Mouse (Mus musculus) thymus, postnatal 25 days (tissue): ENCODE data around the gene Syt2.

ENCODE experiments used
- DNase-seq: peaks from one replicate; pipeline ENCODE4 v3.0.0; 2022

Syt2 gene

DNA sequence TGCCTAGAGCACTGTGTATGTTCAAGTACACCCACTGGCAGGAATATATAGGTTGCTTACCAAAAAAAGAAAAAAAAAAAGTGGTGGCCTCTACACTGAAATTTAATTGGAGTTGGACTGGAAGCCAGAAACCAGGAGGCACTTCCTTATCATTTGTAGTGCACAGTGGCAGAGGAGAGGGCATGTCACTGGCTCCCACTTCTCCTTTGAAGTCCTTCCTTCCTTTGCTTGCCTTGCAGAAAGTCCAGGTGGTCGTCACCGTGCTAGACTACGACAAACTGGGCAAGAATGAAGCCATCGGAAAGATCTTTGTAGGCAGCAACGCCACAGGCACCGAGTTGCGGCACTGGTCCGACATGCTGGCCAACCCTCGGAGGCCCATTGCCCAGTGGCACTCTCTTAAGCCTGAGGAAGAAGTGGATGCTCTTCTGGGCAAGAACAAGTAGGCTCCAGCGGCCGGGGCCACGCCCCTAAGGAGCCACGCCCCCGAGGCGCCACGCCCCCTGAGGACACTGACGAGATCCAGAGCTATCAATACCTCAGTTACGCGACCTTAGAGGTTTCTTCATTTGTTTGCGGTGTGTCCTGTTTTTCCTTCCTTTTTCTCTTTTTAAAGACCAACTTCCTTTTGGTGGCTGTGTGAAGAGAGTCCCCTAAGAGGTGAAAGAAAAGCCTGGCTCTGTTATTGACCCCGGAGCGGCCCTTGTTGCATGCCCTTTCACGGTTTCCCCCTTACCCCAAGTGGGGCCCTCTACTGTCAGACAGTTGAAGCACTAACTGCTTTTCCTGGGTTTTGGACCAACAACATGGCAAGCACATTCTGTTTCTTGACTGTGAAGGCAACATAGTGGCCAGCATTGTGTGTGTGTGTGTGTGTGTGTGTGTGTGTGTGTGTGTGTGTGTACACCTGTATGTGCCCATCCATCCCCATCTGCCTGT is 101.0 kb downstream of the Syt2 start:
- peak; percentile 84 for DNase-seq

DNA sequence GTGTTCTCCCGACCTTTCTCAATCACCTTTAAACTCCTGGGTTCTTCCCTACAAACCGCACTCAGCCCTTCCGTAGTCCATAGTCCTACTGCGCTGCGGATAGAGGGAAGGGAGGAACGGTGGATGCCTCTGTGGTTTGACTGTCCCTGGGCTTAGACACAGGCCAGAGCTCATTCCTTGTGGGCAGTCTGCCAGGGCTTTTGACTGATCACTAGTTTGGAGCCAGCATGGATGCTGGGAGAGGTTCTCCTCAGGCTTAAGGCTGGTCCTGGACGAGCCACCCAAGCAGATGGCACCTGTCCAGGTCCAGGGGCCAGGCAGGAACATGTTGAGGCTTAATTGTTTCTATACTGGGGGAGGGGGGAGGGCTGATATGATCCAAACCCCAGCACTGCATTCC is 103.4 kb downstream of the Syt2 start:
- DNase-seq: no peak

DNA sequence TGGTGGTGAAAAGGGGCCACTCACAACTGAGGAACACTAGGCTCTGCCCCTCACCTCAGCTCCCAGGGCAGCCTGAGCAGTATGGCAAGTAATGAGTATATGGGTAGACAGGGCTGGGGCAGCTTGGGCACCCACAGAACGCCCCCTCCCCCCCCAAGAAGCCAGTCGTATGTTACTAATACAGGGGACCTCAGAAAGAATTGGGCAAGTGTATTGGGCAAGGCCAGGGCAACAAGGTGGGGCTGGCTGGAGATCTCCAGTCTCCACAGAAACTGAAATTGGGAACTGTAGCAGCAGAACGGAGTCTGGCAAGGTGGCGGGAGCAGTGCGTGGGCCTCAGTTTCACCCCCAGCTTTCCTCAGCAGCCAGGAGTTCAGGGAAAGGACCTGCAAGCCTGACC is 106.0 kb downstream of the Syt2 start:
- no peak for DNase-seq

DNA sequence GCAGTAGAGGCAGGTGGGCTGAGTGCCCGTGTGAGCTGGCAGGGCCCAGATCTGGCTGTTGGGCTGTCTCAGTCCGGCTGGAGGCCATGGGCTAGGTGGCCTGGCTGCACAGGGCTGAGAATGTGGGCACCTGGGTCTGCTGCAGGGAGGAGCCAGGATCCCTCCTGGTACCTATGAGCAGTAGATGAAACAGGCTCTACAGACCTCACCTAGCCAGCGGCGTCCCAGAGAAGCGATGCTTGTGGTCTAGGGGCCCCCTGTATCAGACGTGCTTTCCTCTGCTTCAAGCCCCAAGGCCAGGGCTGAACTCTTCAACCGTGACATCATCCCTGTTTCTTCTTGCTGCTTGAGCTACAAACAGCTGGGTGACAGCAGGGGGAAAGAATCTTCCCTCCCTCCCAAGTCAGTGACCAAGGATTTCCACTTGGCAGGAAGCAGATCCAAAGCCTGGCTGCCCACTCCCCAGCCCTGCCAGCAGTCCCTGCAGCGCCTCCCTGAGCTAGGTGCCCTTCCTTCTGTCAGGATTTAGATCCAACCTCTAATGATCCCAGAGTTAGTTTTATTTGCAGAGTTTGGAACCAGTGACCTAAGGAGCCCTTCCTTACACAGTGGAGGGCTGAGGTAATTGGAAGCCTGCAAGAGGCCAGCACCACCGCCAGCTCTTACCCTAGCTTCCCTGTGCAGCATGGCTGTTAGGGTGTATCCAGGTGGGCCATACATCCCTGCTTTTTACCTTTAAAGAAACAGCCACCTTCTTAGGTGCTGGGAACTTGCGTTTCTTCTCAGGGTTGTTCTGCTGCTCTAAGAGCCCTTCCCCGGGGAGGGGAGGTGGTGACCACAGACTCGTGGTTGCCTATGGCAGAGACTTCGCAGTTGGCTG is 107.5 kb downstream of the Syt2 start:
- DNase-seq: no peak

DNA sequence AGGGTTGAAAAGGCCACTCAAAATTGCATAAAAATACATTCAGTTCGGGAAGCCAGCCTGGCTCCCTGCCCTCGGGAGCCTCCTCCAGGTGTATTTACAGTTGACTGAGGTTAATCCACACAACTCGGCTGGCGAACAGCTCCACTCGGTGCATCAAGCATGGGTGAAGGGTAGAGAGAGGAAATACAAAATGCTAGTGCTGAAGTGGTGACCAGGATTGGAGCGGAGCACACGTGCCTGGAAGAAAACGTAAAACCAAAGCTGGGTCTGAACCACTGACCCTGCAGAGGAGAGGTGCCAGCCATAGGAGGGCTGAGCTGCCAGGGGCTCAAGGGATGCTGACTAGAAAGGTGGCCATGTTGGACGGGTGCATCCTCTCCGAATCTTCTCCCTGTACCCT is 108.3 kb downstream of the Syt2 start:
- DNase-seq: no peak

DNA sequence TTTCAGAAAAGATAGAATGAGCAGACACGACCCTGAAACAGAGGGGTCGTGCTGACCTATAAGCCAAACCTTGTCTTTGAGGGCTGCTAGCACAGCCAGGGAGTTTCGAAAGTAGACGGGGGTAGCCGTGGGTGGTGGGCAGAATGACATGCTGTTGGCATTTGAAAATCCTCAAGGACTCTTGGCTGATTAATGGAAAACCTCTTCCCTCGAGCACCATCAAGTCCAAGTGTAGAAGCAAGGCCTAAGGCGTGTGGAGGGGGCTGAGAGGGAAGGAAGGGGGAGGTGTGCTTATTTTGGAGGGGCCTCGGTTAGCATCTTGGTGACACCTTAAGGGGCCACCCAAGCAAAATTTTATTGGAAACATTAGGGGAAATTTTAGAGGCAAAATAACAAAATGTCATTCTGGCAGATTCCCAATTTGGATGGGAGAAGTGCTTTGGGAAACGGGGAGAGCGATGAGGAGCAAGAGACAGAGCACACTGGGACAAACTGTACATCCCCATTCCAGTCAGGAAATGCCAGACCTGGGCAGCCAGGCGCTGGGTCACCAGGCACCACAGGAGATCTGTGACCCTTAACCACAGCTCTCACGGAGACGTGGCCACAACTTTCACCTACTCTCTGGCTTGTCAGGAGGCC is 109.2 kb downstream of the Syt2 start:
- no peak for DNase-seq

DNA sequence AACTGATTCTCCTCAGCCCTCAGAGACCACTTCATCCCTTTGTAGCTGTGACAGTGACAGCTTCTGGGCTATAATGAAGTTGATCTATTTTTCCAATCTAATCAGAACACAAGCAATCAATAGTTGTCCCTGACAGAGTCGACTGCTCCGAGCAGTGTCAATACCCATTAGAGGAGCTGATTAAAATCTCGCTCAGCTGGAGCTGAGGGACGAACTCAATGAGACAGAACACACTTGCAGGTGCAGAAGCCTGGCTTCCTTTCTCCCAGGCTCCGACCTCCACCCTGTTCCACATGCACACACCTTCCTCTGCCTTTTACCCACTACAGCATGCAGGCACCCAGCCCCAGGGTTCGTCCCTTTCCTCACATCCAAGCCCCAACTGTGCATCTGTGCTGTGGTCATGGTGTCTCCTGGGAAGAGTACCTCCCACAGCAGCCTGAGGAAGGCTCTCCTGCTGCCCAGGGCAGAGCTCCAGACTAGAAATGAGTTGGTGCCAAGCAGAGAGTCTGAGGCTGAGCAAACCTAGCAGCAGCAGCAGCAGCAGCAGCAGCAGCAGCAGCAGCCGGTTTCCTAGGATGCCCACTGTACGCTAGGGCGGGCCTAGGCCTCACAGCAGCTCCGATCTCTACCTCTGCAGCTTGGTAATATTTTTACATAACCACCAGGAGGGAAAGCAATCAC is 109.9 kb downstream of the Syt2 start:
- no peak for DNase-seq

DNA sequence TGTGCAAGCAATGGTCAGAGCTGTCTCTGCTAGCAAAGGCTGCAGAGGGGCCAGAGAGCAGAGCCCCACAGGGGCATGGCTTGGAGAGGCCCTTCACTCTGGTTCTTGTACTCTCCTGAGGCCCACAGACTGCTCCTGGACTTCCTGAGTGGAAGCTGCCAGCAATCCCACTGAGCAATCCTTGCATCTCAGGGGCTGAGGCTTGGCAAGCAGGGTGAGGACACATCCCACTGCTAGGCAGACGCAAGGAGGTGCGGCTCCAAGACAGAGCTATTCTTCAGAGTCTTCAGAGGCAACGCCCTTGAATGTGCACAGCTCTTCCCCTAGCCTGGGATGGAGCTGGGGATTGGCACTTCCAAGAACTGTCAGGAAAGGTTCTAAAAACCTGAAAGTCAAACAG is 110.8 kb downstream of the Syt2 start:
- DNase-seq: no peak

DNA sequence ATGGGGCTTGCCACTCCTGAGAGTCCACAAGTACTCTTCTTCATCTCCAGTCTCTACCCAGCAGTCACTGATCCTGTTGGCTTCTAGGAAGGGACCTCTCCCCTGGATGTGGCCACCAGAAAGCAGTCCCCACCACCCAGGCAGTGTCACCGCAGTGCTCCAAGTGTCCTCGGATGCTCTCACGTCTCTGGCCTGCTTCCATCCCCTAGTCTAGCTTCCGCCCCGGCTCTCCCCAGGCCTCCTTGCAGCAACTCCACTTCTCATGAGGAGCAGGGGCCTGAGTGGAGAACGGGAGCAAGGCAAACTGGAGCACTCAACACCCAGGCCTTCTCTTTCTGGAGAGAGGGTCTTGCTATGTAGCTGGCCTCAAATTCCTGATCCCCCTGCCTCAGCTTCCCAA is 112.7 kb downstream of the Syt2 start:
- no peak for DNase-seq

DNA sequence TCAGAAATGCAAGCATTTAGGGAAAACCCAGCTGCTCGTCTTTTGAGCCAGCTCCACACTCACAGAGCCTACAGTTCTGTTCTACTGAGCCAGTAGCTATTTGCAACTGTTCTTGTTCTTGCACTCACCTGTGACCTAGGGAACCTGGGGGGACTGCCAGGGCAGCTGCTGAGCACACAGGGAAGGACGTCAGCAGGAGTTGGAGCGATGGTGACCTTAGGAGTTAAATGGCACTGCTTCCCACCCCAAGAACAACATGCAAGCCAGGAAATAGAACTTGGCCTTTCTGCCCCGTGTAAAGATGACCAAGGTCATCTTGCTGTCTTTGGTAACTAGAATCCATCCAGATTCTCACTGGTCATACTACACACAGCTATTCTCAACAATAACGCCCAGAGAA is 114.2 kb downstream of the Syt2 start:
- no peak for DNase-seq

DNA sequence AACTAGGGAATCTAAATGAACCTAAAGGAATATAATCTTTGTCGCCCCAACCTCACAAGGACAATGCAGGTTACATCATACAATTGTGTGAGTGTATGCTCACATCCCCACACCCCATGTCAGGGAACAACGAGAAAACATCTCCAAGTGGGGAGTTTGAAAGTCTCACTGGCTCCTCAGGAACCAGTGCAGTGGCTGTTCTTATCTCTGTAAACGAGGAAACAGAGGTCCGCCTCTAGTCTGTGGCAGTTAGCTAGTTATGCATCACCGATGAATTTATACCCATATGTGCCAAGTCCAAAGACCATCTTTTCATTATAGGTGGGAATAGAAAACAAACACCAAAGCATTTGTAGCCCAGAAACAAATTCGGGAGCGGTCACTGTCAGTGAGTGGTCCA is 115.1 kb downstream of the Syt2 start:
- DNase-seq: no peak

DNA sequence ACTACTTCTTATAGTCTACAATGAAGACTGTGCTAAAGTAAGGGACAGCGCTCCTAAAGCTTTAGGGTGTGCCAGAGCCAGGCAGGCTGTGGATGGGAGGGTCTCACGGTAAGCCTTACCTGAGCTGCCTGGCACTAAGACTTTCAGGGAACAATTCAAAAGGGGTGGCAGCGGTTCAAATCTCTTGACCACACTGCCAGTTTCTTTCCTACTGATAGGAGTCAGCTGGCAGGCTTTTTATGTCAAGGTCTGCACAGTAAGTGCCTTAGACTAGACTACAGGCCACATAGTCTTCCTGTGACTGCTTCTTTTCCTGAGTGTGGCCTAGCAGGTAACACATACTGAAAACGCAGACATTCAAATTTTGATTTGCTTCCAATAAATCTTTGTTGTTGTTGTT is 116.8 kb downstream of the Syt2 start:
- no peak for DNase-seq

DNA sequence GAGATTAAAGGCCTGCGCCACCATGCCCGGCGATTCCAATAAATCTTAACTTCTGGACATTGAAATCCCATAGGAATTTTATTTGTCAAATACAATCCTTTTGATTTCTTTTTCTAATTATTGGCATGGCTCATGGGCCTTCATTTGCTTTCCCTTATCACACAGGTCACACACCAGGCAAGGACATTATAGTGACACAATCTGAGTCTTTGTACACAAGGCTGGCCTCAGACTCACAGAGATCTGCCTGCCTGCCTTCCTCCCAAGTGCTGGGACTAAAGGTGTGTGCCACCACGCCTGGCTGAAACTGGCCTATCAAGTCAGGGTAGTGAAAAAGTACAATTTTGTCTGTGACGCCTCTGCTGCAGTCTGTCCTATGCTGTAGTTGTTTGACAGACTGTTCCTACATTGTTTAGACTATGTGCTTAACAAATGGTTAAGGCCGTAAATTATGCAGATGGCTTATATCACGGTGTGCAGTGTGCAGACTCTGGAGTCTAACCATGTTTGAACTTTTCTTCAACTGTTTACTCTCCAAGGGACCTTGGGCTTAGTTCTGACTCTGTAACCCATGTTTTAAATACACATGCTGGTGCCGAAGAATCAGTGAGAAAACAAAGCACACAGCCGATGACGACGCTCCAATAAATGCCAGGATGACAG is 117.4 kb downstream of the Syt2 start:
- no peak for DNase-seq

DNA sequence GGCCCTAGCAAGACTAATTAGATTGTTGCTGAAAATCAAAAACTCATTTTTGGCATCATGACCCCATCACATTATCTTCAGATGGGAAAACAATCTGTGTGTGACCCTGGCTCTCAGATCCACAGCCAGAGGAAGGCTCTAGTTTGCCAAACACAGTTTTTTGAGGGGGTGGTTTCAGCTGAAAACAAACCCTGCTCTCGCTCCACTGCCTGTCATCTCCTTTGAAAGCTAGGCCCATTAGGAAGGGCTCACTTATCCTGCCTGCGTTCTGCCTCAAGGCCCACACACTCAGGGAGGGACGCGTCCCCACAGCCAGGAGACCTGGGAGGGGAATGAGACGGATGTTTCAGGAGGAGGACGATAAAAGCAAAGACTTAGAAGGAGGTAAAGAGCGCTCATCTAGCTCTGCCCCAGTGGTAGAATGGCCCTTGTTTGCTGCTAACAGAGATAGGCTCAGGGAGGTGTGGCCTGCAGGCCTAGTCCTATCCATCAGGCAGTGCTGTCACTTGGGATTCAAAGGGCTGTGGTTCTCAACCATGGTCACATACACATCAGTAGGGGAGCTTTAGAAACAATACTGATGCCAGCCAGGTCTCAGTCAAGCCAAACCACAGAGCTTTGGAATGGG is 118.5 kb downstream of the Syt2 start:
- no peak for DNase-seq

DNA sequence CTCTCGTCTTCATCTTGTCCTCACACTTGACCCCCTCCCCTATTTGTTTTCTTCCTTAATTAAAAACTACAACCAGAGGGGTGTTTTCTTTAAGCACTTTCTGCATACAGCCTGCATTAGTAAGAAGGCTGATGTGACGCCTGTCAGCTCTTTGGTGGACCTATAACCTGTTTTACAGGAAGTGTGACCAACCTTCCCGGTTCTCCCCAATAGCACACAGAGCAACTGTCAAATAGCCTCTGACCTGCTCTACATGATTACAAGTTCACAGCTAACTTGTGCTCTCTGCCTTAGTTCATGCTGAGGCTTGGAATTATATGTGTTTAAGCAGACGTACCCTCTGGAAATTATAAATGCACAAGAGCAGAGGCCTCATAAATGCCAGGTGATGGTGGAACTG is 120.0 kb downstream of the Syt2 start:
- DNase-seq: no peak

DNA sequence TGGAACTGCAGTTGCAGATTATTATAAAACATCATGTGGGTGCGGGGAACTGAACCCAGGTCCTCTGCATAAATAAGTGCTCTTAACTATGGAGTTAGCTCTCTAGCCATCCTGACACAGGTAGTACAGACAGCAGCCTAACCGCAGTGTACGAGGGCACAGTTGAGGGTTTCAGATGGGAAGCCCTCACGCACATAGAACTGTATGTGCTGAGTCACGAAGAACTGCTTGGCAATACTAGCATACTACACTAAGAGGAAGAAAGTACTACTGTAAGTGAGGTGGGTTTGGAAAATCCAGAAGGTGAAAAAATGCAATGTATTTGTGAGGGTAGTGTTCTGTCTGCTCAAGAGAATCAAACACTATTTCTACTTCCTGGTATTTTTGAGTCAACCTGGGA is 123.8 kb downstream of the Syt2 start:
- DNase-seq: no peak

DNA sequence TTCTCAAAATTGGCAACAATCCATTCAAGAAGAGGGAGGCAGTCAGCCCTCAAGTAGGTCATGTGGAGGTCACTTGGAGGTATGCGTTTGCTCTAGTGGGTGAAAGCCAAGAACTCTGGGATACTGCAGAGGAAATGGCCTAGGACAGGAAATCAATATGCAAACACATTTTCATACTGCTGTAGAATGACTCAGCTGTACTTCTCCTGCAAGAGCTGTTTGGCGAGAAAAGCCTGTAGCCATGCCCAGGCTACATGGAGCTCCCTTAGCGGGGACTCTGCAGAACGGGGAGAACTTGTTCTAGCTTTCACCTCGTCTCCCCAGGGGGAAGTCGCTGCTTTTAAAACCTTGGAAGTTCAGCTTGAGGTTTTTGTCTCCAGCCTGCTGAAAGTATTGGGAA is 124.9 kb downstream of the Syt2 start:
- DNase-seq: no peak

DNA sequence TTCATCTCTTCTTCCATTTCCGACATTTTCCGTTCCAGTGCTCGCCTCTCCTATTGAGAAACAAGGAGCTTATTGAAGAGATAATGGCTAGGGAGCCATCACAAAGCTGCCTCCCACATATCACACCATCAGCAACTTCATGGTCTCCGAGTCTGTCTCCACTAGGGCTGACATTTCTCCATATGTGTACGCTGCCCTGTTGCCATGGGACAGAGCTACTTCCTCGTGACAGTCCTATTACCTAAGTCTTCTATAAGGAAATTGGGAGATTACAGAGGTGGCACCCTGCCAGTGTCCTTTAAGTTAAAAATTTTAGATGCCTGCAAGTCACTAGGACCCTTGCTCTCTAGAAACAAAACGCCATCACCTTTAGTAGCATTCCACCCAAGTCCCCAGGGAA is 125.5 kb downstream of the Syt2 start:
- no peak for DNase-seq

DNA sequence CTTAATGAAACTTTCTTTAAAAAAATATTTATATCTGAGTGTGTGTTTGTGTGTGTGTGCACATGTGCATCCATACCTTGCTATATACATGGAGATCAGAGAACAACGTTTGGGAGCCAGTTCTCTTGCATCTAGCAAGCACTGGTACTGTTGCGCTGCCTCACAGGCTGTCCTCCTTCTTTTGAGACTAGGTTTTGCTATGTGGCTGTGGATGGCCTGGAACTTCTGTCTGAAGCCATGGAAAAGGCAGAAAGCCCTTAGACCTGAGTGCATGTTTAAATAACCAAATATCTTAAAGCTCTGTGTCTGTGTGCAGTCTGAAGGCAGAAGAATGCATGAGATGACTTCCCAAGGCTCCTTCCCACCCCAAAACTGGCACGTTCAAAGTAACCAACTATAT is 126.3 kb downstream of the Syt2 start:
- no peak for DNase-seq

DNA sequence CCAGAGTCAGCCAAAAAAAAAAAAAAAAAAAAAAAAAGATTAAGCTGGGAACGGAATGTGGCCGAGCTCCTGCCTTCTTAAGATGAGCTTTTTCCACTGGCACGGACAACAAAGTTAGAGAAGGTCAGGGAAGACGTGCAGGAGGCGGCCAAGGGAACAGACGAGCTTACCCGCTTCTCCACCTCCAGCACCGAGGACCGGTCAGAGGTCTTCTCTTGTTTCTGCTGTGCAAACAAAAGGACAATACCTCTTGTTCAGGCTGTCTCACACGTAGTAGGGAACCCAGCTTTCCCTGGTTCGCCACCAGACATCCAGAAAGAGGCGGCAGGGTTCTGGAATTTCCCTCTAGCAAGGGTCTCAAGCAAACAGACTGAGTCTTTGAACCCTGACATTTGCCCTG is 126.8 kb downstream of the Syt2 start:
- DNase-seq: no peak

DNA sequence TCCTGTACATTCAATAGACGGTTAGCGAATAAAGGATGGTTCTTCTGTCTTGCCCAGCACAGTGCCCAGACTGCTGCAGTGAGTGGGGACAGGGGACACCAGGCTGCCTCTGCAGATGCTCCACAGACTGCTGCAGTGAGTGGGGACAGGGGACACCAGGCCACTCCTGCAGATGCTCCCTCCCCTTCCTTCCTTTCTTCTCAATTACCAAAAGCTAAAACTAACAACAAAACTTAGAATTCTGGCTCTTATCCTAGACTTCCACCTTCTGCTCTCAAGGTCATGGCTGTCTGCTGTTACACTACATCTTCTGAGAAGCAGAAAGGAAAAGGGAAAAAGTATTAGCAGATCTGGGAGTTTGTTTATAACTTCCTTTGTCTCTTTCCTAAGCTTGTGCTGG is 127.8 kb downstream of the Syt2 start:
- no peak for DNase-seq

DNA sequence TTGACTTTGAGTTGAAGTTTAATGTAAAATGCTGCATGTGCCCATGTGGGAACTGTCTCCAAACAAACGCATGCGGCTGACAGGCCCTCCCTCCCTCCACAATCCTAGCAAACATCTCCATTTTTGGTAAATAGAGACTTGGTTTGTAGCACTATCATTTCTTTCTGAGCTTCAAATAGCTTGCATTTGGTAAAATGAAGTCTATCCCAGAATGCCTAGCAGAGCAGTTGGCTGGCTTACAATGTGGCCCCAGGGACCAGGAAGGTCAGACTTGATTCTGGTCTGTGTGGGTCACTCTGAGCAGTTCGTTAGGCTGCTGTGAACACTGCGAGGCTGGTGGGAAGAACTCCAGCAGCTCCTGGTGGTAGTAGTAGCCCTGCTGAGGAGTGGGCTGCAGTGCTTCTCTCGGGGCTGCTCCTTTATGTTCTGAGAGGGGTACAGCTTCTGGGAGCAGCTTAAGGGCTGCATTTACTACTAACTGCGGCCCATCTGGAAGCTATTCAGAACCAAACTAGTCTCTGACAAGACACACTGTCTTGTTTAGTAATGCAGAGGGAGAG is 128.3 kb downstream of the Syt2 start:
- no peak for DNase-seq
